Mouse (Mus musculus) kidney, embryonic 14.5 days (tissue): ENCODE measurements around the gene Pigh. TPM values are rescaled to one million over a fixed set of nuclear protein-coding genes. Genes with fewer than 3 reads are reported as not detected.

Experiments used
- ATAC-seq: fragments of 200-750 bp; cut with Nextera tagmentation; 2 replicates; pipeline ENCODE4 v1.8.0; 2017; ENCODE audit warnings: moderate number of reproducible peaks, mild to moderate bottlenecking, moderate TSS enrichment, moderate library complexity; ENCODE audit not compliant: low FRiP score, low TSS enrichment
- H3K27ac ChIP-seq: fragments of 300-500 bp; sonication (generic); 2 replicates; pipeline ENCODE4 v1.5.1; 2014; ENCODE audit warnings: low read depth, mild to moderate bottlenecking, low read length, moderate library complexity, mixed read lengths
- H3K27me3 ChIP-seq: fragments of 300-500 bp; sonication (generic); 2 replicates; pipeline ENCODE4 v1.6.1; 2014; ENCODE audit warnings: mild to moderate bottlenecking, low read length; ENCODE audit not compliant: control insufficient read depth, insufficient read depth
- H3K36me3 ChIP-seq: fragments of 300-500 bp; sonication (generic); 2 replicates; pipeline ENCODE4 v1.6.1; 2014; ENCODE audit warnings: low read length, mixed read lengths; ENCODE audit not compliant: control insufficient read depth, insufficient read depth
- H3K4me1 ChIP-seq: fragments of 300-500 bp; sonication (generic); 2 replicates; pipeline ENCODE4 v1.6.1; 2014; ENCODE audit warnings: low read length, mixed read lengths; ENCODE audit not compliant: control insufficient read depth, insufficient read depth
- H3K4me2 ChIP-seq: fragments of 300-500 bp; sonication (generic); replicated peaks from 2 replicates; pipeline ENCODE4 v1.6.1; 2014; ENCODE audit warnings: low read depth, mild to moderate bottlenecking, low read length
- H3K4me3 ChIP-seq: fragments of 300-500 bp; sonication (generic); 2 replicates; pipeline ENCODE4 v1.5.1; 2014; ENCODE audit warnings: mild to moderate bottlenecking, low read length
- H3K9ac ChIP-seq: fragments of 300-500 bp; sonication (generic); 2 replicates; pipeline ENCODE4 v1.6.1; 2014; ENCODE audit warnings: low read depth, mild to moderate bottlenecking, low read length, moderate library complexity
- H3K9me3 ChIP-seq: fragments of 300-500 bp; sonication (generic); 2 replicates; pipeline ENCODE4 v1.6.1; 2016; ENCODE audit warnings: low read length; ENCODE audit not compliant: control insufficient read depth
- WGBS: fragments of 180-500 bp; shearing (Covaris S2); extraction: QIAGEN DNeasy Blood & Tissue Kit; methylation state at CpG from one replicate; pipeline ENCODE4 v1.1.7; 2014; 5-methylcytosine and 5-hydroxymethylcytosine counted together
- polyA plus RNA-seq: library from polyadenylated mRNA; unstranded; fragments of >200 nt; fragmentation: Nextera tagmentation; extraction: Ambion mirVana; gene quantifications from 2 replicates; pipeline ENCODE4 v1.2.1, GENCODE M21; 2014

Pigh gene
- polyA plus RNA-seq, 1 experiment from 2014 or later = 36.4 TPM

DNA sequence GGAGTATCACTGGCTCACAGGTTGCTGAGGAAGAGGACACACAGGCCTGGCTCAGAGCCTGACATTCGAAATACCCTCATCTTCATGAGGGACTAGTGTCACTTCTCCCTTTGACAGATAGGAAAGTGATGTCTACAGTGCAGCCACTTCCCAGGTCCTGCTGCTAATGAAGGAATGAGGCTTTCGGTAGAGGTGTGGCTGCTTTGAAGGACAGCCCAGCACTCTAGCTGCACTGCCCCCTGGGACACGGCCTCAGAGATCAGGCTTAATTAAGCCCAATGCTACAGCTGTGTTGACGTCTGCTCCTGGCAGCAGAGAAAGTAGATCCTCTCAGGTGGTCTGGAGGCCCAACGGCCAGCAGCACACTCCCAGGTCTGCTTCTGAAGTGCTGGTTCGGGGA is 29.9 kb downstream of the Pigh start:
- Histone ChIP-seq H3K27me3 (no peaks in the 10 kb centered on the region), H3K27ac (no peak overlapping the region), H3K4me1 (no peaks in the 10 kb centered on the region), H3K9me3 (no peaks in the 10 kb centered on the region), H3K9ac (no peak overlapping the region), H3K36me3 (peaks cover 17% of the 10 kb centered on the region; the same call in 1 of the 2 replicates), H3K4me2 (no peak overlapping the region), H3K4me3 (no peak overlapping the region)
- ATAC-seq = no peak
- WGBS = 86% methylated on average over 6 of the region's 6 CpGs

DNA sequence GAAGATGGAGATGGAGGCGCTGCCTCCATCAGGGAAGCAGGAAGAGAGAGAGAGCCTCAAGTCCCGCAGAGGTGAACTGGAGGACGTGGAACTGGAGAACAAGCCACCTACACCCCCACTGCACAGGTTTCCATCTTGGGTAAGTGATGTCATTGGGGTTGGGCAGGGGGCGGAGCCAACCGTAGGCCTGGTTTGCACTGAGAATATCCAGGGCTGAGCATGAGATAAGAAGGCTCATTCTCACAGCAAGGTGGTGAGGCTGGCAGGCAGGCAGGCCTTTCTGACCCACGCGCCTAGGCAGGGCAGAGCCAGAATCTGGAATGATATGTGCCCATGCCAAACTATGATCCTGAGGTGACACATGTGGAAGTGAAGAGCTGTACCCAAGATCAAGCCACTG is 34.2 kb downstream of the Pigh start:
- 92% methylated on average over 7 of the region's 7 CpGs for WGBS
- ATAC-seq = no peak

DNA sequence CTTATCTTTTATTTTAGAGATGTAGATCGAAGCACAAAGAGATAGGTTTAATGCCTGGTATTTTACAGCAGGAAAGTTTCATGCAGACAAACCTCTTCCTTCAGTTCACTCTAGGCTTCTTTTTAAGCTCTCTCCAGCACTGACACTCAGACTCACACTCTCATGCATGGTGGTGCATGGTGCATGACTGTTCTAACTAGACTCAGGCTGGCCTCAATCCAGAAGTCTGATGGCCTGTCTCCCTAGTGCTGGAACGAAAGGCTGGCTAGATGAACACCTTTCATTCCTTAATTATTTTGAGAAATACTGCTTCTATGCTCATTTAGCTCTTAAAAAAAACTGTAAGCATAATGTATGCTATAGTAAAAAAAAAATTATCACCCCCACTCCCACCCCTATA is 37.4 kb downstream of the Pigh start:
- Histone ChIP-seq H3K27me3 (no peaks in the 10 kb centered on the region), H3K36me3 (peaks cover 20% of the 10 kb centered on the region), H3K9ac (no peak overlapping the region), H3K4me2 (no peak overlapping the region), H3K27ac (no peak overlapping the region), H3K4me1 (no peaks in the 10 kb centered on the region), H3K4me3 (no peak overlapping the region), H3K9me3 (no peaks in the 10 kb centered on the region)
- WGBS = 82% methylated on average over 2 of the region's 2 CpGs
- ATAC-seq = no peak

More for the DNA sequence above, 34.2 kb downstream of the Pigh start:
- Histone ChIP-seq H3K9me3 (no peaks in the 10 kb centered on the region), H3K4me3 (no peak overlapping the region), H3K4me1 (no peaks in the 10 kb centered on the region), H3K9ac (no peak overlapping the region), H3K4me2 (no peak overlapping the region), H3K36me3 (peaks cover 13% of the 10 kb centered on the region; the same call in 1 of the 2 replicates), H3K27me3 (no peaks in the 10 kb centered on the region), H3K27ac (no peak overlapping the region)

DNA sequence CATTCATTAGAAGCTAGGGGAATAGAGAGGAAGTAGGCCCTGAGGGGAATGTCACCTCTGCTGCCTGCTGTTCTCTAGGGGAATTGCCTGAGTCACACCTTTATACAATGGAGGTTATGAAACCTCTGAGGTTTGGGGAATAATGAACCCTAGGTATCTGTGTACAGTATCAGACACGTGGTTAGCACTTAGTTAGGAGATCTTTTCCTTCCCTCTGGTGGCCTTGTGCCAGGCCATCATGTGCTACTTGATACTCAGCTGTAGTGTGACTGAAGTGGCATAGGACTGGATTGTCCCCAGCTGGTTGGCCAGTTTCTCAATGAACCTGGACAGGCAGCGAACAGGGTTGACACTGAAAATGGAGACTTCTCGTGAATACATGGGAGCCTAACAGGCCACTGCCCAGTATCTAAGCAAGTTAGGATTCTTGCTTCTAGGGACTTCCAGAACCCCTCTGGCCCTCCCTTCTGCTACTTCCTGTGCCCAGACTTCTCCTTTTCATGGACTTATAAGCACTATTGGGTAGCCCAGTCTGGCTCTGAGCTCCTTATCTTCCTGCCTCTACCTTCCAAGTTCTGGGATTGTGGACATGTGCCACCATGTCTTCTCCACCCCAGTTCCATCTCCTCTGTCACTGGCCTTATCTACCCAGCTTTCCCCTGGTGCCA is 38.8 kb downstream of the Pigh start:
- Histone ChIP-seq H3K27ac (no peak overlapping the region), H3K4me3 (no peak overlapping the region), H3K27me3 (no peaks in the 10 kb centered on the region), H3K9ac (no peak overlapping the region), H3K9me3 (no peaks in the 10 kb centered on the region; the same call in 1 of the 2 replicates), H3K4me2 (no peak overlapping the region), H3K36me3 (peaks cover 20% of the 10 kb centered on the region), H3K4me1 (no peaks in the 10 kb centered on the region)
- WGBS = 88% methylated on average over 3 of the region's 3 CpGs
- ATAC-seq = no peak

DNA sequence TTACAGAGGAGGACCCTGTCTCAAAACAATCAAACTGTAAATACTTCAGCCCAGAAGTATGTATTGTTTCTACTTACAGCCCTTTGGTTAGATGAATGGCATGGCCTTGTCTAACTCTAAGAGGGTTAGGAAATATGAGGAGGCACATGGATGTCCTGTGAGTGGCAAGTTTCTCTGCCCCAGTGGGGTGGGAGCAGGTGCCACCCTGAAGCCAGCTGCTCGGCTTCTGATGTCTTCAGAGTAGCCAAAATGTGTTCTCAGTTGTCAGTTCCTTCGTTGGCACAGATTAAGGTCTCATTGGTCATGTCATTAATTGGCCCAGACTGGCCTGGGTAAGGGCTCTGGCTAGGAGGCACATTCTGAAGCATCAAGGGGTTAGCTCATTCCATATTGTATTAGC is 39.6 kb downstream of the Pigh start:
- Histone ChIP-seq H3K27ac (no peak overlapping the region), H3K4me3 (no peak overlapping the region), H3K4me1 (no peaks in the 10 kb centered on the region), H3K9me3 (no peaks in the 10 kb centered on the region; the same call in 1 of the 2 replicates), H3K27me3 (no peaks in the 10 kb centered on the region), H3K9ac (no peak overlapping the region), H3K36me3 (peaks cover 13% of the 10 kb centered on the region), H3K4me2 (no peak overlapping the region)
- 70% methylated on average over 2 of the region's 2 CpGs for WGBS
- no peak for ATAC-seq

DNA sequence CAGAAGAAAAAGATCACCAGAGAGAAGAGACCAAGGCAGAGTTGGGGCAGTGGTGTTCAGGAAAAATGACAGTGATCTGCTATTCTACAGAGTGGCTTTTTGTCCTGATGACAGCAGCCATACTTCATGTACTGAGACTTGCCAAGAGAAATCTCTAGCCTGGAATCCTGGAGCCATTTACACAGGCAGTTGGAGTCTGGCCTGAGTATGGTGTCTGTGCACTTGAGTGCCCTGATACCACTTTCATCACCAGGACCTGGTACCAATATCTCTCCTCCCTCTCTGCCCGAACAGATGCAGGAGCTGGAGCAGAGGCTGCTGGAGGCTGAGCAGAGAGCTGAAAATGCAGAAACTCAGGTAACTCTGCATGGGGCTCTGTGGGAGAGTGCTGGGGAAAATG is 40.6 kb downstream of the Pigh start:
- ATAC-seq = no peak
- WGBS = 86% methylated on average over 1 of the region's 1 CpGs
- H3K4me1 ChIP-seq = no peaks in the 10 kb centered on the region

DNA sequence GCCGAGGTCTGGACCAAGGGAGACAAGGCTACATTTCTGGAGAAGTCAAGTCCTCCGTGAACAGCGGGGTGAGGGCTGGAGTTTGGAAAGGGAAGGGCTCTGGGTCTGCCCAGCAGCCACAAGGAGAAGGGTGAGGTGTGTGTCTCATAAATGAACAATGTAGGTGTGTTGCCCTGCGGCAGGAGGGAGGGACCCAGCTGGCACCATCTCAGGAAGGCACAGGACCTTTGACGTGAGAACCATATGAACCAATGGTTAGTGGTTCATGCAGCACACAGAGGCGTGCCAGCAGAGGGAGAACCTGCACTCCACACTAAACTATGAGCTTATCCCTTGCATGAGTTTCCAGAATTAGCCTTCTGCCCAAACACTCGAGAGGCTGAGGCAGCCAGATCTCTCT is 42.2 kb downstream of the Pigh start:
- H3K36me3 ChIP-seq = peaks cover 6% of the 10 kb centered on the region
- no peaks in the 10 kb centered on the region for H3K4me1 ChIP-seq
- no peak for ATAC-seq
- no peak overlapping the region for H3K4me2 ChIP-seq
- H3K9ac ChIP-seq = no peak overlapping the region
- no peak overlapping the region for H3K4me3 ChIP-seq
- no peak overlapping the region for H3K27ac ChIP-seq
- 93% methylated on average over 7 of the region's 7 CpGs for WGBS
- H3K9me3 ChIP-seq = no peaks in the 10 kb centered on the region; the same call in 1 of the 2 replicates
- no peaks in the 10 kb centered on the region for H3K27me3 ChIP-seq

More for the DNA sequence above, 40.6 kb downstream of the Pigh start:
- no peaks in the 10 kb centered on the region; the same call in 1 of the 2 replicates for H3K9me3 ChIP-seq
- H3K9ac ChIP-seq = no peak overlapping the region
- H3K27me3 ChIP-seq = no peaks in the 10 kb centered on the region
- no peak overlapping the region for H3K4me2 ChIP-seq
- H3K36me3 ChIP-seq = peaks cover 11% of the 10 kb centered on the region
- no peak overlapping the region for H3K27ac ChIP-seq
- H3K4me3 ChIP-seq = no peak overlapping the region

DNA sequence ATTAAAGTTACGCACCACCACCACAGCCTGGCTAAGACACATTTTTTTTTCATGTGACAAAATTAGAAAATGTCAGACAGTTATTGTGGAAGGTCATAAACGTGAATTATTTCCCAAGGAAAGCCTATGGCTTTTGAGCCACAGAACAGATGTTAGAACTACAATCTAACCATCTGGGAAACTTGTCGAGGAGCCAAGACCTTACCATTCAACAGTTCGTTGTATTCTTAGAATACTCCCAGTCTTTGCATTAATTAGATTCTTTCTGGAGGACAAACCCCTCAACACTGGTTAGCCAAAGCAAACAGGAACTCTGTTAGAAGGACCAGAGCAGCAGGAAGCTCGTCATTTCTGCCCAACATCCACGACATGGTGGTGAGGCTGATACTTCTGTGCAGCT is 43.3 kb downstream of the Pigh start:
- Histone ChIP-seq H3K36me3 (peaks cover 6% of the 10 kb centered on the region), H3K4me2 (no peak overlapping the region), H3K27ac (no peak overlapping the region), H3K9me3 (no peaks in the 10 kb centered on the region; the same call in 1 of the 2 replicates), H3K4me3 (no peak overlapping the region), H3K9ac (no peak overlapping the region), H3K27me3 (no peaks in the 10 kb centered on the region), H3K4me1 (no peaks in the 10 kb centered on the region)
- ATAC-seq = no peak
- 65% methylated on average over 6 of the region's 6 CpGs for WGBS

DNA sequence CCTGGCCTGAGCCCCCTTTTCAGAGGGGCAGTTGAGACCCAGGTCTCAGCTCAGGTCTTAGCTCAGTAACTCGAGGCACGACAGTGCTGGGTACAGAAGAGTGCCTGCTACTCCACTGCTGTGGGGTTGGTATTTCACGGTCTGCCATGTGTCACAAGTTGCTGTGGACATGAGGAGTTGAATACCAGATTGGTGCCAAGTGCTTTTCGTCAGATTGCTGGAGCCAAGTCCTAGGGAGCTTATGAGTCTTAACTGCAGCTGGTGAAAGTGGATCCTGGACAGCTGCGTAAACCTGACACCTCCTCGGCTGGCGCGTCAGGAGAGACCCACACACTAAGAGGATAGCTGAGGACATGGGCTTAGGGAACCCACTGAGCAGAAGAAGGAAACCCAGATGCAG is 44.8 kb downstream of the Pigh start:
- H3K9ac ChIP-seq = no peak overlapping the region
- 41% methylated on average over 8 of the region's 8 CpGs for WGBS
- peaks cover 6% of the 10 kb centered on the region for H3K36me3 ChIP-seq
- no peaks in the 10 kb centered on the region; the same call in 1 of the 2 replicates for H3K9me3 ChIP-seq
- no peaks in the 10 kb centered on the region for H3K4me1 ChIP-seq
- no peaks in the 10 kb centered on the region for H3K27me3 ChIP-seq
- H3K27ac ChIP-seq = no peak overlapping the region
- ATAC-seq = peak; percentile 75
- H3K4me3 ChIP-seq = no peak overlapping the region
- no peak overlapping the region for H3K4me2 ChIP-seq
